Mouse (Mus musculus): ENCODE results near the gene Pds5a.

The Pds5a gene

GRCm38 (mm10) chr5:65565486-65565885, 132.6 kb downstream of the Pds5a start:
- no peak for DNase-seq (ENCODE audit: low spot score)

GRCm38 (mm10) chr5:65561125-65561893, 136.8 kb downstream of the Pds5a start:
- DNase-seq (ENCODE audit: low spot score): no peak

GRCm38 (mm10) chr5:65557109-65557508, 141.0 kb downstream of the Pds5a start:
- no peak for DNase-seq (ENCODE audit: low spot score)
